Comparison of ENCODE assay signal across 34 mouse cellular contexts in the genomic region with DNA sequence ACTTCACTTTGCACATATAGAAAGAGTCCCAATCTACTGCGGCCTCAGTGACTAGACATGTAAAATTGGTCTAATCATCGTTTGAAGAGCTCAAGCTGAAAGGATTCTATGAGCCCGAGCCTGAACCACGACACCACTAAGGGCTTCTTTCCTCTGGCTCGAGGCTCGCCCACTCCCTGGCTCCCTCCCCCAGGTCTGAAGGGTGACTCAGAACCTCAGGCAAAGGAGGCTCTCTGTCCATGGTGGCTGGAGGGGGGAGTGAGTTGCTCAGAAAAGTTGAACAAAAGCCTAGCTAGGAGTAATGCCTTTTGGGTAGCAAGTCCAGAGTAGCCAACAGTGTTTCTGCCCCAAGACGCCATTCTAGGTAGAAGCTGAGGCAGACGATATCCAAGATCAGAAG.
"Had no signal": no experiment of that assay in that cellular context is flagged by ENCODE, and none has a peak within 500 bp of the region (broad histone marks: within the 10 kb centered on the region; RNA-seq: fewer than 3 reads in every experiment).

No protein-coding gene starts in this region.

- DNase-seq: heart, postnatal 10 days; heart, postnatal 14 days; heart, postnatal 36 days; heart, postnatal 4 days; kidney, adult 11 months; kidney, adult 18-20 months; kidney, adult 2 months; kidney, adult 8-10 months; kidney, adult 9 months; kidney, postnatal 10 days; kidney, postnatal 14 days; kidney, postnatal 25 days; kidney, postnatal 36 days; kidney, postnatal 4 days; layer of hippocampus, adult 9-11 months; layer of hippocampus, postnatal 36 days had no signal

- H3K4me3 ChIP-seq: heart, embryonic 12.5 days; heart, embryonic 13.5 days; heart, embryonic 15.5 days; hindbrain, embryonic 10.5 days; hindbrain, embryonic 12.5 days; hindbrain, embryonic 13.5 days; hindbrain, embryonic 15.5 days; intestine, embryonic 15.5 days; kidney, embryonic 15.5 days; layer of hippocampus, adult 2 months; left cerebral cortex, adult 2 months had no signal

- H3K9ac ChIP-seq: heart, embryonic 12.5 days; heart, embryonic 13.5 days; heart, embryonic 15.5 days; hindbrain, embryonic 12.5 days; hindbrain, embryonic 13.5 days; hindbrain, embryonic 14.5 days; hindbrain, embryonic 15.5 days; intestine, embryonic 15.5 days; kidney, embryonic 15.5 days had no signal

- H3K4me2 ChIP-seq: heart, embryonic 12.5 days; heart, embryonic 13.5 days; heart, embryonic 15.5 days; hindbrain, embryonic 12.5 days; hindbrain, embryonic 13.5 days; hindbrain, embryonic 14.5 days; hindbrain, embryonic 15.5 days; intestine, embryonic 15.5 days; kidney, embryonic 15.5 days had no signal

- H3K9me3 ChIP-seq: hindbrain, embryonic 15.5 days had no signal

- H3K27ac ChIP-seq: heart, embryonic 13.5 days; heart, embryonic 15.5 days; hindbrain, embryonic 10.5 days; hindbrain, embryonic 12.5 days; hindbrain, embryonic 13.5 days; hindbrain, embryonic 14.5 days; hindbrain, embryonic 15.5 days; hindbrain, postnatal 0 days; intestine, embryonic 15.5 days; kidney, embryonic 15.5 days; kidney, postnatal 0 days; layer of hippocampus, adult 2 months; left cerebral cortex, adult 2 months had no signal

- ATAC-seq: hindbrain, embryonic 16.5 days; hindbrain, postnatal 0 days; inflammation-experienced regulatory T-cells, adult 6 months; intestine, embryonic 15.5 days; intestine, embryonic 16.5 days; intestine, postnatal 0 days had no signal
